Mouse (Mus musculus): ENCODE results near the gene Hras.

Gene Hras

DNA sequence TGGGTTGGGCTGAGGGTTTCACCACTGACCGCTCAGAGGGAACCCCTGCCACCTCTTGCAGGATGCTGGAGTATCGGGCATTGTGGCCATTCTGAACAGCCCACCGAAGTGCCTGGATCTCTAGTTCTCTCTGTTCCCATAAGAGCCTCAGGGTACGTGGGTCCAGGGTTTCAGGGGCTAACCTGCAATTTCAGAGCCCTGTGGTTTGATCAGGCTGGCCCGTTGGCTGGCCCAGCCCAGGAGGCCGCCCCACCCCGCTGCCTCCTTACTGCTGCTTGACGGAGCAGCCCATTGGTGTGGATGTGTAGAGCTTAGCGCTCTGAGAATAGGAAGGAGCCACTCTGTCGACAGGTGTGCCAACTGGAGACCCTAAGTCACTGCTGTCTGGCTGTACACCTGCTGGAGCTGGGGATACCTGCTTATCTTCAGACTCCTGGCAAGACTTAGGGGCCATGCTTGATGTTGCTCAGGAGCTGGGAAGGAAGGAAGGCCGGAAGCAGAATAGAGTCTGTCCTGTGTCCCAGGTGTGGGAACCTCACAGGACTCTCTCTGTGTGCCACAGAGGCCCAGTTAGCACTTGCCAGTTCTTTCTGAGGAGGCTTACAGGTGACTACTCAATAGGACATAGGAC is 19.9 kb upstream of the Hras start, which contains the start of gene Lmntd2:
Gene Lmntd2, minus strand, starts transcription at position 476 of the 631 bp plus-strand sequence.
- in situ Hi-C loops (cut with MboI, MseI): no loop called here

DNA sequence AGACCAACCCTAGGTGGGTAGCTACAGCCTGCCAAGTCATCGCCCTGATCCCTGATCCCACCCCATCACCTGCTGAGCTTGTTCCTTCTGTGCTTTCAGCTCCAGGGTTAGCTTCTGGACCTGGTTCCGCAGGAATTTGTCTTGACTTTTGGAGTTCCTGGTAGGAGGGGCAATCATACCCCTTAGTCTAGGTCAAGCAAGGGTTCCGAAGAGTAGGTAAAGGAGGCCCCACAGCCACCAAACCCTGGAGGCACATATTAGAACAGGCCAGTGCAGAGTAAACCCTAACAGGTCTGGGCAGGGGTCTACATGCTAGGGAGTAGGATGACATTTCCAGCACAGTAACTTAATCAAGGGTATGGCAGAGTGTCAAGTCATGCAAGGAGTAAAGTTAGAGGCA is 19.3 kb upstream of the Hras start:
- in situ Hi-C loops (cut with MboI, MseI): no loop called here

DNA sequence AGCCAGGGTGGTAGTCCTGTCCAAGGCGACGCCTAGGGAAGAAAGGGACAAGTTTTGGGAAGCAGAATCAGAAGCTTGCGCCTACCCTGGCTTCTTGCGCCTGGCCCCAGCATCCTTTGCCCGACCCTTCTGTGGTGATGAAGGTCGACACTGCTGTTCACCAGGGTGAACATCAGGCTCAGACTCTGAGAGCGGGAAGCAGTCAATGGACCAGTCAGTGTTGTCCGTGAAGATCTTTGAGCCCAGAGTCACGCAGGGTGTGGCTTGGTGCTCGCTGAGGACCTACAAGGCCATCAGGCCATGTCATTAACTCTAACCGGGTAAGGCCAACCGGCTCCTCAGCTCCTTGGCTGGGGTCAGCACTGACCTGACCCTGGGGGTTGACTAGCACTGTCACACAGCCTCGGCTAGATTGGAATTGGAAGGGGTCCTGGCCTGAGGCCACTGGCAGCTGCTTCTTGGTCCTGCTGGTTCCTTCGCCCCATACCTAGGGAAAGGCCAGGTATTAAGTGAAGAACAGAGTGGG is 16.9 kb upstream of the Hras start:
- in situ Hi-C loops (cut with MboI, MseI): no loop called here

DNA sequence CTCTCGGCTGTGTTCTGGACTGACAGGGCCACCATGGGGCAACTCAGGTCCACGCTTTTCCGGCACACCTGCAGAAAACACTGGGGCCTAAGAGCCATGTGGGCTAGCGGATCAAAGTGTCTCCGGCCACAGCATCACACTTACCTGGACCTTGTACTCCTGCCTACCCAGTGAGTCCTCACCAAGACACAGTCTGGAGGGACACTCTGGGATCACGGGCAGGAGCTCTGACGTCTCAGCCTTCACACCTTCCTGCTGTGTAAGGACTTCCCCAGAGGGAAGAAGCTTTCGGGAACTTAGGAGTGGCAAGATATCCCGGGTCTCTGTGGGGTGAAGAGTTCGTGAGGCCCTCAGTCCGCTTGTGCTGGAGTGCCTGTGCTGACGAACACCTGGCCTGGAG is 16.3 kb upstream of the Hras start:
- in situ Hi-C loops (cut with MboI, MseI): no loop called here

DNA sequence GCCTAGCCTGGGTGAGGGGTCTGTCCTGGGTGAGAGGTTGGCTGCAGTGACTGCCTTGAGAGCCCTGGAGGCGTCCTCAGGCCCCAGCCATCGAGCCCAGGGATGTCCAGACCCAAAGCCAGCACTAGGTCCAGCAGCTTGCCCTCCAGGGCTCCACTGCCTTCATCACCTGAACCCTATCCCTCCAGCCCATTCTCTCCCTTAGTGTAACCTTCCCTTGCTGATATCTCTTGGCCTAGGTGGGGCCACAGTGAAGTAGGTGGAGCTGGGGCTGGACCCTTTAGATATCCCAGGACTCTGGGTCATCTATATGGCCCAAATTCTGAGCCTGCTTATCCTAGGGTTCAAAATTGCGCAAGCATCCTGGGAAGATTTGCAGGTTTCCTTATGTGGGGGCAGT is 15.7 kb upstream of the Hras start:
- in situ Hi-C loops (cut with MboI, MseI): no loop called here

DNA sequence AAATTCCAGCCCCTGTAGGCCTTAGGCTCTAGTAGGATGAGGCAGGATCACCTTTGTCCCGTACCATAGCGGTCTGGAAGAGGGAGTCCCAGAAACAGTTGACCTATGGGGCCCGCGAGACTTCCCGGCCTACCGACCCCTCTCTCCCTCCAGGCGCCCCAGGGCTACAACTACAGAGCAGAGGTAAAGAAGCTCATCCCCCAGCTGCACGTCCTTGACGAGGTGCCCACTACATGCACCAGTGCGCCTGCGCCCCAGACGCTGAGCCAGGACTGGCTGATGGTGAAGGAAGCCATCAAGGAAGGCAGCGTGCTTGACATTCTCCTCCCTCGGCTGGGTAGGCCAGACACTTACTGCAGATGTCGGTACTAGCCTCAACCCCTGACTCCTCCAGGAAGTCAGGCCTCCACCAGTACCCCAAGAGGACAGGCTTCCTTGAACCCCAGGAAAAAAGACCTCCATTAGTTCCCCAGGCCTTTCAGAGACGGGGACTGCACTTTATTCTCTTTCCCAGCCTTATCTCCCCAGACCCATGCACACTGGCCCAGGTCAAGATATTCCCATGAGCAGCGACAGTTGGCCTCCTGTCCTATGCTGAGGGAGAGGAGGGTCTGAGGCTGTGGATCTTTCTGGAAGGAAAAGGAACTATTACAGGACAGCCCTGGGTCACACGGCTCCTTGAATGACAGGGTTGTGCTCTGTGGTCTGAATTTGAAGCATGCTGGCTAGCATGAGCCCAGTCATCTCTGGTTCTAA is 12.6 kb upstream of the Hras start:
- in situ Hi-C loops (cut with MboI, MseI): no loop called here

DNA sequence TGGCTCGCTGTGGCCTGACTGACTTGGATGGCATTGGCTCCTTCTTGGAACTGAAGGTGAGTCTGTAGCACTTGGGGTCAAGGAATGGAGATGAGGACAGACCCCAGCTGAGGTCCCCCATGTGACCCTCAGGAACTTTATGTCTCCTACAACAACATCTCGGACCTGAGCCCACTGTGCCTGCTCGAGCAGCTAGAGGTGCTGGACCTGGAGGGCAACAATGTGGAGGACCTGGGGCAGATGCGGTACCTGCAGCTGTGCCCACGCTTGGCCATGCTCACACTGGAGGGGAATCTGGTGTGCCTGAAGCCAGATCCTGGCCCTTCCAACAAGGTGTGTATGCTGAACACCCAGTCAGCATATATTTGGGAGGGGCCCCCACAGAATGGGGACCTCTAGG is 11.7 kb upstream of the Hras start:
- in situ Hi-C loops (cut with MboI, MseI): no loop called here

DNA sequence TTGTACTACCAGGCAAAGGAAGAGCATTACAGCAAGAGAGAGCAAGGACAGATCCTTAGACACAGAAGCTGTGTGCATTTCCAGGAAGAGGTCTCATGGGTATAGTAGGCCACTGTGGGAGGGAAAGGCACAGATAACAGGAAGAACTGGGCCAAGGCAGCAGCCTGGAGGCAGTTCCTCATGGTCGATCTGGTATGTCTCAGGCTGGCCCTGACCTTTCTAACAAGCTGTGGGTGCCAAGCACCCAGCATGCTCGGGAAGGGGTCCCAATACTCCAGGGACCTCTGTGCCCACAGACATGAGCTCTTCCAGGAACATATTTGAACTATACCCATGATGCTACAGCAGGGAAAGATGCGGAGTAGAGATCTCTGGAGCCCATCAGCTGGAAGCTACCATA is 10.7 kb upstream of the Hras start:
- in situ Hi-C loops (cut with MboI, MseI): no loop called here

DNA sequence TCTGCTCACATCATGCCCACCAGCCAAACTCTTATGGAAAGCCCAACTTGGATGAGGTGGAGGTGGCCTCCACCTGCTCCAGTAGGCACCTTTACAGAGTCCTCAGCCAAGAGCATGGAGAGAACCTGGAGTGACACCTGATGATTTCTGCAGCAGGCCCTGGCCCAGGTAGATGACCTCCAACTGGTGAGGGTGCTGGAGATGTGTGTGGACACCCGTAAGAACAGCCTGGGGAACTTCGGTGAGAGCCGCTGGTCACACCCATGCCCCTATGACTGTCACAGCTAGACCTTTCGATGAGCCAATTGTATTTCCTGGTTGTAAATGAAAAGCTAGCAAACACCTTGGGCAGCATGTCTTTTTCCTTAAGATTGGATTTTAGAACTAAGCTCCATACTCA is 4.3 kb upstream of the Hras start:
- in situ Hi-C loops (cut with MboI, MseI): no loop called here

DNA sequence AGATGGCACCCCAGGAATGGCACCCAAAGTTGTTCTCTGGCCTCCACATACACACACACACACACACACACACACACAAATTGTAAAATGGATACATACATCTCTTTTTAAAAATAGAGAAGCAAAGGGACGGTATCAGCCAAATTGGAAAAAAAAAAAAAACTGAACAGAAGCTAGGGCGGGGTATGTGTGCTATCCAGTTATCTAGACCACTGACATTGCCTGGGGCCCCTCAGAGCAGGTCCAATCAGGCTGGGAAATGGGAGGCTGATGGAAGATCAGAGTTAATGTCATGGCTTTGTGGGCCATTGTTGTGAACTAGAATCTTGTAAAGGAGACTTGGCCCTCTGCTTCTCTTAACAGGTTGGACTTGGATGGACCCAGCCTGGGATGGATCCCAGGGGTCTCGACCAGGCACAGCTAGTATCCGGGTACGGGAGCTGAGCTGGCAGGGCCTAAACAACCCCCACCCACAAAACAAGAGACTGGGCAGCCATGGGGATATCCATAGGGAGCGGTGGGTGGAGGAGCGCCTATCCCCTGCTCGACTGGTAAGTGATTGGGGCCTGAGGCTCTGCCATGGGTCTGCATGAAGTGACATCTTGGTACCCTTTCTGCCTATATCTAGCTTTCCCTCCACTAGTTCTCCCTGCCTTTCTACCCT is 2.9 kb upstream of the Hras start:
- in situ Hi-C loops (cut with MboI, MseI): no loop called here

DNA sequence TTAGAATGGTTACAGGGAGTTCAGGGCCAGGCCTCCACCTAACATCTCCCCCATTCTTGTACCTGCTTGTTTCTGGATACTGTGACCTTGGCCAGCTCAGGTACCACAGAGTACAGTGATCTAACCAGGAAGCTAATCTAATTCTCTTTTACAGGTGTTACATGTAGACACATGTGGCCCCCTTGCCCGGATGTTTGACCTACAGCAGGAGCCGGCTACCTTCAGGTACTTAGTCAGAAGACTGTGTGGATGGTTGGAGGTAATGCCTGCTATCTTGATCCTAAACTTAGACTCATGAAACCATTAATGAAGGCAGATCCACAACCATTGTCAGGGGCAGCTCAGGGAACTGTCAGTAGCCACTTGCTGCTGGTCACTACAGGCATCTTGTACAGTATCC is 1.9 kb upstream of the Hras start:
- in situ Hi-C loops (cut with MboI, MseI): no loop called here

DNA sequence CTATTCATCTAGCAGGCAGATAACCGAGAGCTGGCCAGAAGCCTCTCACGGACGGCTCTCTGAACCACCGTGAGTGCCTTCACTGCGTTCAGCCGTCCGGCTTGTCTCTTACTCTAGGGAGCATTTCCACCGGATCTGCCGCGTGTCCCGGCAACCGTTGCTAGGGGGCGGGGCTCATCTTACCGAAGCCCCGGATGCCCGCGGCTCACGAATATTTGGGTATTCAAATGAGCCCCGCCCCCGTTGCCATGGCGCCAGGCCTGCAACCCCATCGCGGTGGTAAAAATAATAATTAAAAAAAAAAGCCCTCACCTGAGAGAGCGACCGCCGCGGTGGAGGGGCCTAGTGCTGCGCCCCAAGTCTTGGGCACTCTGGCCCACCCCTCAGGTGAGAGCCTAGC is 1.0 kb upstream of the Hras start:
- in situ Hi-C loops (cut with MboI, MseI): no loop called here

DNA sequence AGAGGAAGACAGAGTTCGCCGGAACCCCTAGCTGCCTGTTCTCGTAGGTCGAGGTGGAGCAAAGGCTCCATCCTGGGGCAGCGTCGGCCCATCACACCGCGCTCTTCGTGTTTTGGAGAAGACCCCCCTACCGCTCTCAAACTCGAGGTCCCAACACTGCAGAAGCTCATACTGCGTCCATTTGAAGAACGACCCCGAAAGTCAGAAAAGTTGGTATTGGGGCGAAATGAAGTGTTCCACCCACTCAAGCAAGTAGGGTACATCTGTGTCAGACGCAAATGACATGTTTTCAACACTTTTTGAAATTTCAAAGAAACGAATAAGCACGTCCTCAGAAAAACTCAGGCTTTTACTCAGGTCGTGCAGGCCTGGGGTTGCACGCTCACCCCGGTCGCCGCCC is 604 bp upstream of the Hras start:
- in situ Hi-C loops (cut with MboI, MseI): no loop called here

DNA sequence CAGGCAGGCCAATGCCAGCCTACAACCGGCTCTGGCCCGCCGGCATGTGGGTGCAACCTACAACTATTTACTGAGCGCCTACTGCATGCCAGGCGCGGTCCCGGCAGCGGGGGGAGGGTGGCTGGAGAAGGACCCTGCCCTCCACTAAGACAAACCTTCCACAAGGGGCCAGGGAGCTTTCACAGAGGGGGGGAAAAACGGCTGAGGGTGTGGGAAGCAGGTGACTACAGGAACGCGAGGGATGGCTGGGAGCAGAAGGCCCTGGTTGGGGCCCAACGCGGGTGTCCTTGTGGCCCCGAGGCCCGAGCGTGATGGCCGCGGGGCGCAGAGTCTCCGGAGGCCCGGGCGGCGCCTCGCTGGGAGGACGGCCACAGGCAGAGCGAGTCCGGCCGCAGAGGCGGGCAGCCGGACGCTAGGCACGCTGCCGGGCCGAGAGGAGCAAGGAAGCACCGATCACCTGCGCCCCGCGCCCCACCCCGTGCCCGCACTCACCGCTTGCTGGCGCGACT is 403 bp downstream of the Hras start:
- in situ Hi-C loops (cut with MboI, MseI): no loop called here

DNA sequence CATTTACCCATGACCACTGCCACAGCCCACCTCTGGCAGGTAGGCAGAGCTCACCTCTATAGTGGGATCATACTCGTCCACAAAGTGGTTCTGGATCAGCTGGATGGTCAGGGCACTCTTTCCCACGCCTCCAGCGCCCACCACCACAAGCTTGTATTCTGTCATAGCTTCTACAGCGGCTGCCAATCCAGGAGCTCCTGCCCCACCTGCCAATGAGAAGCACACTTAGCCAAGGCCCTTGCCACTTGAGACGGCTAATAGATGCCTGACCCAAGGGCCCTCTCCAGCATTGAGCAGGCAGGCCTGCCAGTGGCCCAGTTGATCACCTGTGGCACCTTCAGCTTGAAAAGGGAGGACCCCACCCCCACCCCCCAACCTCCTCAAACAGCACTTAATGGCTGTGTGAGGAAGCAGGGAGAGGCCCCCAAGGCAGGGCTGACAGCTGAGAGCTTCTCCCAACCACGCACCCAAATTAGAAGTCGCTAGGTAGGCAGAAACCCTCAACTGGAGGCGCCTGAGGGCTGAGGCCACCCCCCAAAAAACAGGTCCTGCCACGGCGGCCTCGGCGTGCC is 943 bp downstream of the Hras start:
- in situ Hi-C loops (cut with MboI, MseI): no loop called here

DNA sequence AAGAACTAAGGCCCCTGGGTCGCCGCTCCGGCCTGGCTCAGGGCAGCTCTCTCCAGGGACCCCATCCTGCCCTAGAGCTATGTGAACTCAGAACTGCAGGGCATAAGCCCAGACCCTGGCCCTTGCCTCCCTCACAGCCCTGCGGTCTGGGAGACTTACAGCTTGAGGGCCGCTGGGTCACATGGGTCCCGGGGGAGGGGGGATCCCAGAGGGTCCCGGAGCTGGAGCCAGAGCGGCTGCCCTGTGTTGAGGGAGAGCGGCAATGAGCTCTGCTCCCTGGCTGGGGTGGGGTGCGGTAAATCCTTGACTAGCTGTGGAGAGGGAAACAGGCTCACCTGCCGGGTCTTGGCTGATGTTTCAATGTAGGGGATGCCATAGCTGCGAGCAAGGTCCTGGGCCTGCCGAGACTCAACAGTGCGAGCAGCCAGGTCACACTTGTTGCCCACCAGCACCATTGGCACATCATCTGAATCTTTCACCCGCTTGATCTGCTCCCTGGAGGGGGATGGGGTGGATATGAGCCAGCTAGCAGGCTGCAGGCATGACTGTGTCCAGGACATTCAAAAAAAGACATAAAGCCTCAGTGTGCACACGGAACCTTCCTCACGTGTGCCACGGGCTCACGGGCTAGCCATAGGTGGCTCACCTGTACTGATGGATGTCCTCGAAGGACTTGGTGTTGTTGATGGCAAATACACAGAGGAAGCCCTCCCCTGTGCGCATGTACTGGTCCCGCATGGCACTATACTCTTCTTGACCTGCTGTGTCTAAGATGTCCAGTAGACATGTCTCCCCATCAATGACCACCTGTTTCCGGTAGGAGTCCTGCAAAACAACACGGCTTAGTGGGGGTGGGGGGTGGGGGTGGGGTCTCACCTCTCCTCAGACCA is 1.8 kb downstream of the Hras start:
- in situ Hi-C loops (cut with MboI, MseI): no loop called here

DNA sequence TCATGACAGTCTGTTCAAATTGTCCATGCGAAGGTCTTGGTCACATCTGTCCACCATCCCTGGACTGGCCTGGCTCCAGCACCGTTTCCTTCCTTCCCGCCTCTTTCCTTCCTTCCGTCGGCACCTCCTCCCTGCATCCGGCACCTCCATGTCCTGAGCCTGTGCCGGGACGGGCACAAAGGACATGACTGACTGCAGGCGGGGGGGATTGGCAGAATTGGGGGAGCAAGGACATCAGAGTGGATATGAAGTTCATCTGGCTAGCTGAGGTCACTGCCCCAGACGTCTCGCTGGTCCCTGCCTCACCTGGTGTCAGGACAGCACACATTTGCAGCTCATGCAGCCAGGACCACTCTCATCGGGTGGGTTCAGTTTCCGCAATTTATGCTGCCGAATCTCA is 2.8 kb downstream of the Hras start:
- in situ Hi-C loops (cut with MboI, MseI): no loop called here

DNA sequence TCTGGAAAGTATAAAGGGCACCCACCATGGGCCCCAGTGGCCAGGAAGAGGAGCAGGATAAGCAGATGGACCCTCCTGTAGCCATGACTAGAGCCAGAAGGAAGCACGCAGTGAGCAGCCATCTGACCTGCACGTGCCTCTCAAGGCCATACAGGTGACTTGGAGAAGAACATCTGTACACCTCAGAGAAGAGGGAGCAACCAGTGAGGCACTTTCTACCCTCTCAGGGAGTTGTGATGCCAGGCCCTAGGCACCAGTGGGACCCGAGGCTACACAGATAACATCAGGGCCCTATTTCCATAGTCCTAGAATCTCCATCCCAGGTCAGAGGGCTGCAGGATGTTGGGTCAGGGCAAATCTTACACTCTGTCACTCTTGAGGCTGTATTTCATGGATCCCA is 3.6 kb downstream of the Hras start:
- in situ Hi-C loops (cut with MboI, MseI): no loop called here

DNA sequence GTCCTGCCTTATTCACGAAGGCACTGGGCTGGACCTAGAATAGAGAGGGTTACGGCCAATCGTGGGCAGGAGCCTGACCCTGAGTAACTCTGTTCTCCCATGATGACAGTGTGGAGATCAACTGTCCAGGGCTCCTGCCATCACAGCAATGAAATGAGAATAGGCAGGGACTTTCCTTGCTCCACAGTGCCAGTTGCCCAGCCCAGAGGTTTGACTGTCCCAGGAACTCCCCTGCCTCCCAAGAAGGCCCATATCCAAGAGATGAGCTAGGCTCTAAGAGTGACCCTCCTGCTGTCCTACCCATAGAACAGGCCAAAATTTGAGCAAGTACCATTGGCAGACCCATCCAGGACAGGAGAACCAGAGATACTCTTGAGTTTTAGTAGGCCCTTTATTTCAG is 5.1 kb downstream of the Hras start:
- in situ Hi-C loops (cut with MboI, MseI): no loop called here

DNA sequence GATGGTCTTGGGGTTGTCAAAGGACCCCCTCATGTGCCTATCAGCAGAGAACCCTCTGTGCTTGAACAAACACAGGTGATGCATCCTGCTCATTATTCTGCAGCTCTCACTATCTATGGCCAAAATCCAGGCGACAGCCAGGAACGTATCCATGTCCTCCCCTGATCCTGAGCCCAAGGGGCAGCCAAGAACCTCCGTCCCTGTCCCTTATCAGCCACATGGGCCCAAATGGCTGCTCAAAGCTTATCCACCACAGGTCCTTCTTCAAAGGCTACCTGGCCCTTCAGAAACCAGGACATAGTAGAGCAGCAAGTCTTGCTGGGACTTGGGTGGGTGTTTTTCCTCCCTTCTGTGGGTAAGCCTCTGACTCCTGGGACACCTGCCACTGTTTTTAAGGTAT is 5.6 kb downstream of the Hras start:
- in situ Hi-C loops (cut with MboI, MseI): no loop called here

DNA sequence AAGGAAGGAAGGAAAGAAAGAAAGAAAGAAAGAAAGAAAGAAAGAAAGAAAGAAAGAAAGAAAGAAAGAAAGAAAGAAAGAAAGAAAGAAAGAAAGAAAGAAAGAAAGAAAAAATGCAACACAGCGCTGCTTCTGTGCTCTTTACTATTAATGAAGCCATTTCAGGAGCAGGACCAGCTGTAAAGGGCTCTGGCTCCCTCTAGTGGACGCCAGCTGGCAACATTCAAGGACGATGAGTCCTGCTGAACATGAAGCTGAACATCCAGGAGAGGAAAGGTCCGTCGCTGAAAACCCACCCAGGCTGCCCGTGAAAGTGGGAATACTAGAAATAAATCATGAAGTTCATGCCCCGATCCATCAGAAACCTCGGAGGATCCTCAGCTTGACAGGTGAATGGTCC is 17.6 kb downstream of the Hras start:
- in situ Hi-C loops (cut with MboI, MseI): loop anchor here (5.0 to 10.0 kb wide), 2 partner anchors 81 to 114 kb away; partner anchors contain the start of gene B4galnt4
